Mouse (Mus musculus): ENCODE results near the gene Cc2d1b. TPM values are rescaled to one million over a fixed set of nuclear protein-coding genes. Genes with fewer than 3 reads are reported as not detected.

The Cc2d1b gene
- polyA plus RNA-seq, 1 experiment from 2014 or later, result 16.2 TPM

Other genes starting within 250 kb of the Cc2d1b start
- gene Shisal2a, start 236.6 kb upstream of the Cc2d1b start, polyA plus RNA-seq (2015; fragmentation: Nextera tagmentation; extraction: Ambion mirVana), result 4.9 and 5.3 TPM in 2 replicates
- gene Gpx7, start 213.0 kb upstream of the Cc2d1b start, polyA plus RNA-seq (2015; fragmentation: Nextera tagmentation; extraction: Ambion mirVana), result 34.1 and 35.8 TPM in 2 replicates
- 67.6 and 81.8 TPM in 2 replicates for gene Tut4, start 160.5 kb upstream of the Cc2d1b start, polyA plus RNA-seq (2015; fragmentation: Nextera tagmentation; extraction: Ambion mirVana)
- 87.9 and 90.1 TPM in 2 replicates for gene Prpf38a, start 40.6 kb upstream of the Cc2d1b start, polyA plus RNA-seq (2015; fragmentation: Nextera tagmentation; extraction: Ambion mirVana)
- 1.9 and 3.2 TPM in 2 replicates for gene Orc1, start 40.5 kb upstream of the Cc2d1b start, polyA plus RNA-seq (2015; fragmentation: Nextera tagmentation; extraction: Ambion mirVana)
- 0.93 and 1.7 TPM in 2 replicates for gene 3110021N24Rik, start 99.7 kb downstream of the Cc2d1b start, polyA plus RNA-seq (2015; fragmentation: Nextera tagmentation; extraction: Ambion mirVana)
- 6.9 and 7.1 TPM in 2 replicates for gene Zfyve9, start 160.9 kb downstream of the Cc2d1b start, polyA plus RNA-seq (2015; fragmentation: Nextera tagmentation; extraction: Ambion mirVana)
- gene Btf3l4, start 213.7 kb downstream of the Cc2d1b start, polyA plus RNA-seq (2015; fragmentation: Nextera tagmentation; extraction: Ambion mirVana), result 218 and 222 TPM in 2 replicates
- 75.1 and 79.5 TPM in 2 replicates for gene Txndc12, start 214.7 kb downstream of the Cc2d1b start, polyA plus RNA-seq (2015; fragmentation: Nextera tagmentation; extraction: Ambion mirVana)
- gene Kti12, start 227.8 kb downstream of the Cc2d1b start, polyA plus RNA-seq (2015; fragmentation: Nextera tagmentation; extraction: Ambion mirVana), result 28.3 and 31.3 TPM in 2 replicates
- 1.5 and 1.7 TPM in 2 replicates for gene A730015C16Rik, start 228.7 kb downstream of the Cc2d1b start, polyA plus RNA-seq (2015; fragmentation: Nextera tagmentation; extraction: Ambion mirVana)